Mouse (Mus musculus): Measurements from ENCODE around the gene Dnajc1. TPM values are rescaled to one million over a fixed set of nuclear protein-coding genes. Genes with fewer than 3 reads are reported as not detected.

Gene Dnajc1
- polyA plus RNA-seq, 1 experiment from 2014 or later, result 21.3 TPM

DNA sequence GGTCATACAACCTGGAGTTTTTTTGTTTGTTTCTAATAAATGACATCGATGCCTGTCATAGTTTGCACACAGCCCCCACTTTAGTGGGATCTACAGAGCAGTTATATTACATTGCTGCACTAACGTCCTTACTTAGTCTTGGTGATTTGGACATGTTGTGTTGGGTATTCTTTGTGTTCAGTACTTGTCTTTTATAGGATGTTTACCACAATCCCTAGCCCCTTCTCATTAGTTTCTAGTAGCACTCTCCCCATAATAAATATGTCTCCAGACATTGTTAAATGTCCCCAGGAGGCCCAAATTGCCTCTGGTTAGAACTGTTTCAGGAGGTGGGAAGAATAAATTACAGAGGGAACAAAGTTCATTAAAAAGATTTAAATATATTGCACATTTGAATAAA lies 227.1 kb downstream of the Dnajc1 start:
- H3K4me2 ChIP-seq (ENCODE audit: low read length), result no peak overlapping the region
- H3K27me3 ChIP-seq (ENCODE audit: control insufficient read depth, insufficient read depth, low read length), result no peaks in the 10 kb centered on the region
- H3K4me1 ChIP-seq (ENCODE audit: control insufficient read depth in 2 of 2, insufficient read depth in 2 of 2, low read length in 2 of 2), result no peaks in the 10 kb centered on the region
- WGBS, result 87% methylated on average over 2 of the region's 2 CpGs
- no peak for ATAC-seq (ENCODE audit: insufficient number of reproducible peaks, insufficient read depth, low FRiP score, low read depth)
- H3K27ac ChIP-seq (replicated peaks in 1 of 2; ENCODE audit: control insufficient read depth in 1 of 2, insufficient read depth in 1 of 2, low read depth in 2 of 2, low read length in 2 of 2), result no peak overlapping the region
- H3K4me3 ChIP-seq (ENCODE audit: control insufficient read depth in 1 of 2, insufficient read depth in 1 of 2, low read depth in 1 of 2, low read length in 2 of 2), result no peak overlapping the region
- H3K9ac ChIP-seq (ENCODE audit: low read length), result no peak overlapping the region
- H3K9me3 ChIP-seq (ENCODE audit: control insufficient read depth, low read length), result no peaks in the 10 kb centered on the region
- H3K36me3 ChIP-seq (ENCODE audit: control insufficient read depth, insufficient read depth, low read length), result peaks cover 25% of the 10 kb centered on the region

DNA sequence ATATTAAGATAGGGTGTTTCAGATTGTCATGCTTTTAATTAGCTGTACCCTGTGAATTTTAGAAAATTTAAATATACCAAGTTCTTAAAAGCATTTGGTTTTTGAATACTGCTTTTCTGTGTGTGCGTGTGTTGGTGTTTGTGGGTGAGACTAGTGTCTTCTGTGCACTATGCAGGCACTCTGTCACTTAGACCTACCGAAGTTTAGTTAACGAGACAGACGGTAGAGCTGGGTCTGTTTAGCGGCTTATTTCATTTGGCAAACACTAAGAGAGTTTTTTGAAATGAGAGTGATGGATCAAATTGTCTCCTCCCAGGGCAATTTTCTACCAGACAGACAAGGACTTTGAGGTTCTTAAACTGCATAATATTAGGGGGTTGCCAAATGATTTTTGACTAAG lies 231.6 kb downstream of the Dnajc1 start:
- Histone ChIP-seq H3K27me3 (ENCODE audit: control insufficient read depth, insufficient read depth, low read length) (no peaks in the 10 kb centered on the region), H3K9me3 (ENCODE audit: control insufficient read depth, low read length) (no peaks in the 10 kb centered on the region), H3K4me1 (ENCODE audit: control insufficient read depth in 2 of 2, insufficient read depth in 2 of 2, low read length in 2 of 2) (no peaks in the 10 kb centered on the region), H3K4me3 (ENCODE audit: control insufficient read depth in 1 of 2, insufficient read depth in 1 of 2, low read depth in 1 of 2, low read length in 2 of 2) (no peak overlapping the region), H3K27ac (replicated peaks in 1 of 2; ENCODE audit: control insufficient read depth in 1 of 2, insufficient read depth in 1 of 2, low read depth in 2 of 2, low read length in 2 of 2) (no peak overlapping the region), H3K4me2 (ENCODE audit: low read length) (no peak overlapping the region), H3K9ac (ENCODE audit: low read length) (no peak overlapping the region), H3K36me3 (ENCODE audit: control insufficient read depth, insufficient read depth, low read length) (peaks cover 28% of the 10 kb centered on the region)
- no peak for ATAC-seq (ENCODE audit: insufficient number of reproducible peaks, insufficient read depth, low FRiP score, low read depth)
- 96% methylated on average over 5 of the region's 5 CpGs for WGBS

GRCm38 (mm10) chr2:18159426-18159825 lies 233.2 kb downstream of the Dnajc1 start:
- H3K4me1 ChIP-seq (ENCODE audit: control insufficient read depth in 2 of 2, insufficient read depth in 2 of 2, low read length in 2 of 2), result no peaks in the 10 kb centered on the region
- no peak for ATAC-seq (ENCODE audit: insufficient number of reproducible peaks, insufficient read depth, low FRiP score, low read depth)
- H3K27me3 ChIP-seq (ENCODE audit: control insufficient read depth, insufficient read depth, low read length), result no peaks in the 10 kb centered on the region
- peaks cover 39% of the 10 kb centered on the region for H3K36me3 ChIP-seq (ENCODE audit: control insufficient read depth, insufficient read depth, low read length)
- H3K27ac ChIP-seq (replicated peaks in 1 of 2; ENCODE audit: control insufficient read depth in 1 of 2, insufficient read depth in 1 of 2, low read depth in 2 of 2, low read length in 2 of 2), result no peak overlapping the region
- no peaks in the 10 kb centered on the region for H3K9me3 ChIP-seq (ENCODE audit: control insufficient read depth, low read length)
- H3K4me3 ChIP-seq (ENCODE audit: control insufficient read depth in 1 of 2, insufficient read depth in 1 of 2, low read depth in 1 of 2, low read length in 2 of 2), result no peak overlapping the region
- 85% methylated on average over 3 of the region's 3 CpGs for WGBS
- H3K4me2 ChIP-seq (ENCODE audit: low read length), result no peak overlapping the region
- H3K9ac ChIP-seq (ENCODE audit: low read length), result no peak overlapping the region

GRCm38 (mm10) chr2:18156131-18156530 lies 236.5 kb downstream of the Dnajc1 start:
- no peak overlapping the region for H3K27ac ChIP-seq (replicated peaks in 1 of 2; ENCODE audit: control insufficient read depth in 1 of 2, insufficient read depth in 1 of 2, low read depth in 2 of 2, low read length in 2 of 2)
- 79% methylated on average over 3 of the region's 3 CpGs for WGBS
- peaks cover 31% of the 10 kb centered on the region for H3K36me3 ChIP-seq (ENCODE audit: control insufficient read depth, insufficient read depth, low read length)
- ATAC-seq (ENCODE audit: insufficient number of reproducible peaks, insufficient read depth, low FRiP score, low read depth), result no peak
- no peaks in the 10 kb centered on the region for H3K9me3 ChIP-seq (ENCODE audit: control insufficient read depth, low read length)
- H3K4me3 ChIP-seq (ENCODE audit: control insufficient read depth in 1 of 2, insufficient read depth in 1 of 2, low read depth in 1 of 2, low read length in 2 of 2), result no peak overlapping the region
- no peak overlapping the region for H3K4me2 ChIP-seq (ENCODE audit: low read length)
- H3K27me3 ChIP-seq (ENCODE audit: control insufficient read depth, insufficient read depth, low read length), result no peaks in the 10 kb centered on the region
- no peak overlapping the region for H3K9ac ChIP-seq (ENCODE audit: low read length)
- no peaks in the 10 kb centered on the region for H3K4me1 ChIP-seq (ENCODE audit: control insufficient read depth in 2 of 2, insufficient read depth in 2 of 2, low read length in 2 of 2)
